Mouse (Mus musculus) urinary bladder, adult 2 months (tissue): ENCODE data around the gene Pogk. TPM values are rescaled to one million over a fixed set of nuclear protein-coding genes. Genes with fewer than 3 reads are reported as not detected.

Experiments
- DNase-seq: peaks from one replicate; pipeline ENCODE4 v3.0.0; 2022; ENCODE audit warnings: low spot score
- polyA plus RNA-seq: library from polyadenylated mRNA; depleted of rRNA; stranded (reverse); fragments of >200 nt; gene quantifications from 2 replicates; pipeline ENCODE4 v1.2.3, GENCODE M21; 2012; rRNA removed

Gene Pogk
- 10.4 and 10.5 TPM in 2 replicates for polyA plus RNA-seq

DNA sequence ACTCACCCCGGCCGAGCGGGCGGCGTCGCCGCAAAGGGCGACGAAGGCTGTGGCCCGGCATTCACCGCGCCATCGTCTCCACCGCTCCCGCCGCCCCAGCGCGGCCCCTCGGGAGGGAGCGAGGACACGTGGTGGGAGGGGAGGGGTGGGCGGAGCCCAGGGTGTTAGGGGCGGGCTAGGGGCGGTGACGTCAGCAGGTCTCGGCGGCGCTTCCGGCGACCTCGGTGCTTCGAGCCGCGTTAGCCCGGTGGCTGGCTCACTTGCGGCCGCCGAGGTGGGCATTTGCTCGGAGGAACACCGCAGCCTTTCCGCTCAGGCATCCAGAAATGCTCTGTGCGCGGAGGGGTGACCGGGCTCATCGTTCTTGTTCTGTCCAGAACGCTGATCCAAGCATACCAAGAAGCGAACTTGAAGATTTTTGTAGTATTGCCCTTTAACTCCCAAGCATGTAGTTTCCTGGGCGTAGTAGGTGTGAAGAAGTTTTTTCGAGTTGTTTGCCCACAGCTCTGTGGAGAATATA, at the start of gene Pogk:
Gene Pogk (minus strand): TSS at position 163 of the 520 bp plus-strand sequence.
- DNase-seq = peak; percentile 75

DNA sequence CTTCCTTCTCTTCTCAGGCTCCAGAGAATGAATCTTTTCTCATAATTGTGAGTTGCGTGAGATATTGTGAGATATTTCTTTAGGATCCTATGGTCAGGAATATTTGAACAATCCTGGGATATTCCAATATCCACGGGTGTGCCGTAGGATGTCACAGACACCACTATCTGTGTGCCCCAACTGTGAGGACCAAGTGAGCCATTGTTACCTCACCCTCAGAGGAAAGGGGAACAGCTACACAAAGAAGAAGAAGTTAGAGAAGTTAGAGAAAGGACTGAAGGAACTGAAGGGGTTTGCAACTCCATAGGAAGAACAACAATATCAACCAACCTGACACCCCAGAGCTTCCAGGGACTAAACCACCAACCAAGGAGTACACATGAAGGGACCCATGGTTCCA, 32.3 kb upstream of the Pogk start:
- no peak for DNase-seq

DNA sequence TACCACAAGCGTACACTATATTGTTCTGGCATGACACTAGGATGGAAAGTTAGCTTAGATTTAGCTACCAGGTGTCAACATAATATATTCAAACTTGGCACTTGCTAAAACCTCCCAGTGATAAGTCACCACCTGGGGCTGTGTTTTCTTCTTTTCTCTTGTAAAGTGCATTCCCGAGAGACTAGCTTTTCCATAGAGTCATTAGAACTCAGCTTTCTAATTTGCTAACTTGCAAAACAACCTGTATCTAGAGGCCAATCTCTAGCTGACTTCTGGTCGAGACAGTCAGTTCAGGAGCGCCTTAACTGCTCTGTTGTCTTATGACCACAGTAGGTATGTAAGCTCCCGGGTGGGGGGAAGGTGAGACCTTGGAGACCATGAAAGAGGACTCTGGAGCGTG, 29.8 kb upstream of the Pogk start:
- DNase-seq = no peak

DNA sequence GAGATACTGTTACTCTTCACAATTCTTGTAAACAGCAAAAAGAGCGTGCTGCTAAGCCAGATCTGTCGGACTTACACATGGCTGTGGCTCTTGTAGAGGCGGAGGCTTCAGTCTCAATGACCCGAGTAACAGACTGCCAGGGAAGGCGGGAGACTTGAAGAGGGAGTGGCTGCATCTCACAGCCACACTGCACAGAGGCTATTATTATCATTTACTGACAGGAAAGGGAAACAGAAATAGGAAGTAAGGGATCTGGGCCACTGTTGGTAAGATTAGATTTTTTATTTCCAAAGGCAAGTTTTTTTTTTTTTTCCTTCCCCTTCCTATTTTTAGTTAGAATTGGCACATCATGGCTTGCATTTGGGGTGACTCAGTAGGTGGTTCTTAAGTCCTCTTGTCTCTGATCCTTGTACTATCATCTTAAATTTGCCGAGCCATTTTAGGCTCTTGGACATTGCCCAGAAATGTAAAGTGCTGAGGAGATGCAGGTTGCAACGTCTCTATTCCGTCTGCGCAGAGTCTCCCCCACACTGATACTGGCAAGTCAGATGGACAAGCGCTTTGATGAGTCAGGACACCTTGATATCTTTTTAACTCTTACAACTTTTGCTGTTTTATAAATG, 20.3 kb upstream of the Pogk start:
- no peak for DNase-seq

DNA sequence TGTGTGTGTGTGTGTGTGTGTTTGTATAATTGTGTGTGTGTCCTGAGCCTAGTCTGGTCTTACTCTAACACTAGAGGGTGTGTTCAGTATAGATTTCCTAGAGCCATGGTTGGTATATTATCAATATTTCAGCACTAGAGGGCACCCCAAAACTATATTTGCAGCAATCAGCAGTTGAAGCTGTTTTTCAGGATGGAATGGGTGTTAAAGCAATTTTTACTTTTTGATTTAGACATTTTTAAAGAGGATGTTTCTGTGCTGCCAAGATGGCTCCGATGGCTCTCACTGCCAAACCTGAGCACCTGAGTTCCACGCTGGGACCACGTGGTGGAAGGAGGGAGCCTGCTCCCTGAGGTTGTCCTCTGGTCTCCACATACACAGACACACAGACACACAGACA, 19.4 kb upstream of the Pogk start:
- DNase-seq = no peak

DNA sequence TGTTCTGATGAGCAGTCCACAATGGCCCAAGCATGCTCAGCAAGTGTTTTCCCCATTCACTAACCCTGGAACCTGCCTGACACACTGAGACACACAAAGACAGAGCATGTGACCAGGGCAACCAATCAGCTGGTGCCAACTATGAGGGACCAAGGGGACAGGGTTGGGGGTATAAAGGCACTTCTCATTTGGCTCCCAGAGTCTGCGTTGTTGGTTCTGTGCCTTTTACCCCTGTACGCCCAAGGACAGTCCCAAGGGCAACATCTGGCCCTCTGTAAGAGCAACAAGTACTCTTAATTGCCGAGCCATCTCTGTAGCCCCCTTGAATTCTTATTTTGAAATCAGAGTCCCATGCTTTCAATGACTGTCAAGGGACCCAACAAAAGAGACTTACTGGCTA, 2.6 kb upstream of the Pogk start:
- DNase-seq = no peak

DNA sequence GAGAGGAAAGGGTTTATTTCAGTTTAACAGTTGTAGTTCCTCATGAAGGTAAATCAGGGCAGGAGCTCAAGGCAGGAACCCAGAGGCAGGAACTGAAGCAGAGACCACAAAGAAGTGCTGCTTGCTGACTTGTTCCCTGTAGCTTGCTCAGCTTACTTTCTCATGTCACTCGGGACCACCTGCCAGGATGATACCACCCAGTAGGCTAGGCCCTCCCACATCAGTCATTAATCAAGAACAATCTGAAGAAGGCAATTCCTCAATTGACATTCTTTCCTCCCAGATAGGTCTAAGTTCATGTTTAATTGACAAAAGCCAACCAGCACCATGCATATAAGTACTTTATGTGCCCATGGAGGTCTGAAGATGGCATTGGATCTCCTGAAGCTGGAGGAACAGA, 1.9 kb upstream of the Pogk start:
- no peak for DNase-seq

DNA sequence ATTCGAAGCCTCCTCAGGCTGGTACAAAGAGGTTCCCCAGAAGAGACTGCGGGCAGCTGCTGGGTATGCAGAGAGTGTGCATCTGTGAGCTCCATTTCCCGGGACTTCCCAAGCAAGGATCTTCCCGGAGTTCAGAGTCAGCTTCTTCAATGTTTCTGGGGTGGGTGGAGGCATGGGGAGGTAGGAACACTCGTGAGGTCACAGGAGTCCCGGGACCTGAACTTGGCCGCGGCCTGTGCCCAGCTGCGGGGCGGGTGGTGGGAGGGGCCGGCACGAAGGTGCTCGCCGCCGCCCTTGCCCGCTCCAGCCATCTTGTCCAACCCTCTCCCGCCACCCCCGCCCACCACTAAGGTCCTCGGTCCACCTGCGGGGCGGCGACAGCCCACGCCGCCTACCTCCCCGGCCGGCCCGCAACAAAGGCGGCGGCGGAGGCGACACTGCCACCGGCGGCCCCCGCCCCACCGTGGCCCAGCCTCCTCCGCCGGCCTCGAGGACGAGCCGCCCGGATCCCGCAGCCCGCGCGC, 424 bp downstream of the Pogk start:
- DNase-seq = no peak

DNA sequence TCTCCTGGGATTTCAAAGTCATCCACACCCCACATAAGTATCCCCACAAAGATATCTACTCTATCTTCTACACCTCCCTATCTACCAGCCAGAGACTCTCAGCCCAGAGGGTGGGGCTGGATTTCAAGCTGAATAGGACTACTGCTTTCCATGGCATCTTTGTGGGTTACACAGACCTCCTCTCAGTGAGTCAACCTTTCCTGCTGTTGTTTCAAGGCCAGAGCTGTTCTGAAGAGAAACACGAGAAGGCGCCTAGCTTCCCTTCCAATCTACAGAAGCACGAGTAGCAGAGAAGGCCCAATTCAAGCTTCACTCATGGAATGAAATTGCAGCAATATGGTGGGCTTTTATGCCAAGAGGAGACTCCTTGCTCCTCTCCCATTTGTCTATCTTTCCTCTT, 5.8 kb downstream of the Pogk start:
- no peak for DNase-seq

DNA sequence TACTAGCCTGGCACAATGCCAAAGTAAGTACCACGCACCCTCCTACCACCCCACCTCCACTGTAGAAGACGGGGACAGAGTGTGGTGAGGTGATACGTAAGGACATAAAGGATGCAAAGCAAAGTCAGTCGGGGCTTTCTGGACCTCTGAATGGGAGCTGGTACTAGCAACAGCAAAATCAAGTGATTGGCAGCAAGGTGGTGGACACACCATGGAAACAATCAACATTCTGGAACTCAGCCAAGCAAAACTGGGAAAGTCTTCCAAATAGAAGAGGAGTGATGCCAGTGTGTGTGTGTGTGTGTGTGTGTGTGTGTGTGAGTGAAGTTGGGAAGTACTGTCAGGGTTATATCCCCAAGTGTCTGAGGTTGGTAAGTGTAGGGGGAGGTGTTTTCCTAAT, 7.7 kb downstream of the Pogk start:
- DNase-seq = no peak

DNA sequence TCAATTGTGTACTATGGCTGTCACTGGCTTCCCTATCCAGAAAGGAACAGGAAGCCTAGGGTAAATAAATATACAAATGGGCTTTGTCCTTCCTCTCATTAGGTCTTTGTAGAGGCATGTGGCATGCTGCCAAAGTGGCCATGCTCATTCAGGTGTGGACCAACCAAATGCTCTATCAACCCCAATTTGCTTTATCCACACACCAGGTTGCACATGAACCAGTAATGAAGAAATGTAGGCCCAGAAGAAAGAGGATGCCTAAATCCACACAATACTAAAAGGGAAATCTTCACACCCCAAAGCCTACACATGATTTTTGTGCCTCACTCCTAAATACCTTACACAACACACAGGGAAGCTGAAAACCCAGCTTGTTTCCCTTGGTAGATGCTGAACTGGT, 8.2 kb downstream of the Pogk start:
- no peak for DNase-seq

DNA sequence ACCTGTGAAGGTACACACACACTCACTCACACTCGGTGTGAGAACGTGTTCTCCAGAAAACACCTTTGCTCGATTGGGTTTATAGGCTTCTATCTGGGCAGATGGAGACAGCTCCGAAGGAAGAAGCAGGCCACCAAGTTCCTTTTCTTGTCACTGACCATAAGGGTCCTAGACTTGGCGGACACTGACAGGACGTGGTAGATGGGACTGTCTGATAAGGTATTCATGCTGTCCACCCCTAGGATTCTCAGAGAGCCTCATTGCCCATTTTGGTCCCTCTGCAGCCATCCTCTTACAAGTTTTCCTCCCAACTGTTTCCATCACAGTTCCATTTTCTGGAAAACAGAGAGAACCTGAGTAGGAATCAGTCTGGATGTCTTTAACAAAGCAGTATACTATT, 13.3 kb downstream of the Pogk start:
- no peak for DNase-seq

DNA sequence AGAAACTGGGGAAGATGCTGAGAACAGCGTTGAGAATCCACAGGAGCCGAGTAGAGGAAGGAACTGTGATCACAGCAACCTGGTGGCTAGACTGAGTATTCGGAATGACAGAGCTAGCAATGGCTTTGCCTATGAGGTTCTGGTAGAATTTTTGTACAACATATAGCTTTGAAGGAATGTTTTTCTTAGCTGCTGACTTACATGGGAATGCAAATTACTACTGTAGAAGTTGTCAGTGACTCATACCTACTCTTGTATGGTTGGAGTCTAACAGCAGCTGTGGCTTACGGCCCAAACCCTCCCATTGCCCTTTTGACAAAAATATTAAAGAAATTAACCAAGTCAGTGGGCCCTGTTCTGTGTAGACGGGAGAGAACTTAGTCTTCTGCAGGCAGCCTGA, 14.0 kb downstream of the Pogk start:
- DNase-seq = no peak

DNA sequence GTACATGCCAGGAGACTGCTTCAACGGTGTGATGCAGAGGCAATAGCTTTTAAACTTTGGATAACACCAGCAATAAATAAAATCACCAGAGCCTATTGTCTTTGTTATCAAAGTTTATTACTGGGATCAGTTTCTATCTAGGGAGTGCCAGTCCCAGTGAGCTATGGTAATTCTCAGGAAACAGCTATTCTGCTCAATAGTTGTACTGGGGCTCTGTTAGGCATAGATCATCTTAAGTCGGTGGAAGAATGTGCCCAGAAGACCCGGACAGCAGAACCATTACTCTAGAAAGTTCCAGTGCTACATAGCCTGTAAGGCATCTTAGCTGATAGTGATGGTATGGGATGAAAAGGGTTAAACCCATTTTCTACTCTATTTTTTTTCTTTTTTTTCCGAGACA, 14.9 kb downstream of the Pogk start:
- DNase-seq = no peak

DNA sequence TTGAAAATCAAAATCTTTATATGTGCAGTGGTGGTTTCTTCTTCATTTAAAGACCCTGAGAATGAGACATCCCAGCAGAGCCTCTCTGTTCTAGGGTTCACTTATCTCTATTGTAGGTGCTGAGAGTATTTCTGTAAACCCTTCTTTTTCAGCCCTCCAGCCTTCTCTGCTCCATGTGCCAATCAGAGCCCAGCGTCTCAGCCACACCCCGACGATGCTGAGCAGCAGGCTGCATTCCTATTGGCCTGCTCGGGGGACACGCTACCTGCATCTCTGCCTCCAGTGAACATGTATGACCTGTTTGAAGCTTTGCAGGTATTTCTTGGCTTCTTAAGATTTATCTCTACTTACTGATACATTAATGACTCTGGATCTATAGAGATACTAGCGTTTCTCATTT, 18.0 kb downstream of the Pogk start:
- DNase-seq = no peak

DNA sequence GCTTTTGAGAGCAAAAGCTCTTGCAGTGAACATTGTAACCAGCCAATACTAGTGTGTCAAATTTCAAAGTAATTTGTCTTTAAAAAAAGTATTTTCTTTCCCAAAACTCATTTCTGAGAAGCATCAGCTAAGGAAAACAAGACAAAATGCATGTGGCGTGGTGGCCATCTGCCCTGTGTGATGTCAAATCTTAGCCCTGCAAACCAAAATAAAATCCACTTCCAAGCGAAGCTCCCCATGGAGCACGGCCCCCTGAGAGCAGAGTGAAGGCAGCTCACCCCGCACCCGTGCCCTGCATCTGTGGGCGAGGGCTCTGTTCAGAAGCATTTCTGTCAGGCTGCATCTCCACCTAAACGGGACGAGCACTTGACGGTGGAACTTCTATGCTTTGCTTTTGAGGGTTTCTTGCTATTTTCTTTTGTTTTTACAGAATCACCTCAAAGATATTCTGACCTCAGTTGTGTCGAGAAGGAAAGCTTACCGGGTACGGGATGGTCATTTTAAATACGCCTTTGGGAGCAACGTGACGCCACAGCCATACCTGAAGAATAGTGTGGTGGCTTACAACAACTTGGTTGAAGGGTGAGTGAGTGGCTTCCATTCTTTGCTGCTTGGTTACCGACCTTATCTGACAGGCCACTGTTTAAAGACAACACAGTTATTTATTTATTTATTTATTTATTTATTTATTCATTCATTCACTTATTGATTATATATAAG, 20.1 kb downstream of the Pogk start:
- DNase-seq = no peak

DNA sequence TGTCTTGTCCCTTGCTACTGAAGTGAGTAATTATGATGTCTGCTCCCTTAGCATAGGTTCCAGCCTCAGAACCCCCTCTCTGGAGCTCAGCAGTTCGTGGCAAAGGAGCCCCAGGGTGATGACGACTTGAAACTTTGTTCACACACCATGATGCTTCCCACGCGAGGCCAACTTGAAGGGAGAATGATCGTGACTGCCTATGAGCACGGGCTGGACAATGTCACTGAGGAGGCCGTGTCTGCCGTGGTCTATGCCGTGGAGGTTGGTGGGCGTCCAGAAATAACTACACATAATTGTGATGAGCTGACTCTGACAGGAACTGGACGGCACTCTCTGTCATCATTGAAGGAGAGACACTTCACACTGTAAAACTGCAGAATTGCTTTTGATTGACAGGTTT, 21.2 kb downstream of the Pogk start:
- no peak for DNase-seq

DNA sequence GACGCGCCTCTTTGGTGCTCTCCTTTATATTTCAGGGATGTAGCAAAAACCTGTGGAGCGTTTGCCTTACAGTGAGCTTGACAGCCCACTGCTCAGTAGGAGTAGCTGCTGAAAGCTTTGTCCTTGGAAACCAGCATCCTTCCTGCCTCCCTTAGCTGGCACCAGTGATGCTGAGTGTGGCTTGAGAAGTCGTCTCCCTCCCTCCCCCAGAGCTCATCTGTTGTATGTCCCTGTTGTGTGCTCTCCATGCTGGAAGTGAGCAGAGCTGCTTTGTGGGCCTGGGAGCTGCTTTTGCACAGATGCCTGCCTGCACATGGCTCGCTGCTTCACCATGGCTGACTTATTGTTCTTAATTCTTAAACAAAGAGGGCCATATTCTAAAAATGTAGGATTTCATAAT, 24.2 kb downstream of the Pogk start:
- no peak for DNase-seq

DNA sequence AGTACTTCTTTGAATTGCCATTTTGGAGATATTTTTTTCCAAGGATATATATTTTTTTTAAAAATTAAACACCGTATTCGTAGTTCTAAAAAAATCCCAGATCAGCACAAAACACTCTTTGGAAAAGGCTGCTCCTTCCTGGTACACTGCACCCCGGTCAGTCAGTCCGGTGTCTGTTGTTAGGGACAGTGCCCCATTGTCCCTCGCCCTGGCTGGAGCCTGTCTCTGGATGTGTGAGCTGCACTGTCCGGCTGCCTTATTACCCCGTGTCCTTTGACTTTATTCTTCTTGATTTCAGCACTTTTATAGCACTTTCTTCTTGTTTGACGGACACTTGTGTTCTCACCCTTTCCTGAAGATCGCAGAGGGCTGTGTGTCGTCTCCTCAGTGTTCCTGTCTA, 25.0 kb downstream of the Pogk start:
- no peak for DNase-seq

DNA sequence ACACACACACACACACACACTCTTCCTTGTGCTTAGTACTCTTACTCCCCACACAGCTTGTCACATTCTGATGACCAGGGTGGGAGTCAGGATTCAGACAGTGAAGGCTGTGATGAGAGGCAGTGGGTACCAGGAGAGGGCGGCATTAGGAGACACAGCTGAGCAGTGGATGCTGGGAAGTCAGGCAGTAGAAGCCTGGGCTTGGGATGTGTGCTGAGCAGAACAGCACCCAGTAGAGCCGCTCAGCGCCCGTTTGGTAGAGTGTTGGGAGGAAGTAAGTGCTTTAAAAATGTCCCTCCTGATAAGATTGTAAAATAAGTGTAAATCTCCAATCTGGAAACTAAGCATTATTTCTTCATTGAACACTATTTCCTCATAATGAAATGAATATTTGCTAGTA, 27.0 kb downstream of the Pogk start:
- DNase-seq = no peak

DNA sequence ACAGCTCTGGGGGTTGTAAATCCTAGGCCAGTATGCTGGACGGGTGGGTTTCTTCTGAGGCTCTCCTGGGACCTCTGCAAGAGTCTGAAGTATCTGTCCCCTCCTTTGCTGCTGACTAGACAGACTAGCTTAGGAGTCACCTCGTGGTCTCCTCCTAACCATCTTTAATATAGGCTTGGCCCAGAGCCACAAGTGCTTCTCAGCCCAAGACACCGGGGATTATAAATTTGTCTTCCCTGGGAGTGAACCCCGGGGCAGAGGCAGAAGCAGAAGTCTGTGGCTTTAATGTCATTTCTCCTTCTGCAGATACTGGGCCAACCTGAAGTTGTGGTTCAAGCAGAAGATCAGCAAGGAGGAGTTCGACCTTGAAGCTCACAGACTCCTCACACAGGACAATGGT, 27.8 kb downstream of the Pogk start:
- DNase-seq = no peak

DNA sequence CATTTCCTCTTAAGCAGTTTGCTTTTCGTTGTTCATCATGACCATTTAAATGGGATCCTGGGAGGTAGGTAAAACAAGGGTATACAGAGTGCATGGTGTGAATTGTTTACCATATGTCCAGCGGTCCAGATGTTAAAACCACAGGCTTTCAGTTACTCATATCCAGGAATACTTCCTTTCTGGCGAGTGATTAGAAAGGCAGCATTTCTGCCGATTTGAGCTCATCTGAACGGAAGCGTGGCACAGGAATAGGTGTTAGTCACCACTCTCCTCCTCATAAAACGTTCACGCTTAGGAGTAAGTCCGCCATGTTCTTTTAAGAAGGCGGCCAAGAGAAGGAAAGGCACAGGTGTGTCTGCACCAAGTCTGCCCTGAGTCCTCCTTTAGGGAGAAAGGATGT, 28.3 kb downstream of the Pogk start:
- no peak for DNase-seq

DNA sequence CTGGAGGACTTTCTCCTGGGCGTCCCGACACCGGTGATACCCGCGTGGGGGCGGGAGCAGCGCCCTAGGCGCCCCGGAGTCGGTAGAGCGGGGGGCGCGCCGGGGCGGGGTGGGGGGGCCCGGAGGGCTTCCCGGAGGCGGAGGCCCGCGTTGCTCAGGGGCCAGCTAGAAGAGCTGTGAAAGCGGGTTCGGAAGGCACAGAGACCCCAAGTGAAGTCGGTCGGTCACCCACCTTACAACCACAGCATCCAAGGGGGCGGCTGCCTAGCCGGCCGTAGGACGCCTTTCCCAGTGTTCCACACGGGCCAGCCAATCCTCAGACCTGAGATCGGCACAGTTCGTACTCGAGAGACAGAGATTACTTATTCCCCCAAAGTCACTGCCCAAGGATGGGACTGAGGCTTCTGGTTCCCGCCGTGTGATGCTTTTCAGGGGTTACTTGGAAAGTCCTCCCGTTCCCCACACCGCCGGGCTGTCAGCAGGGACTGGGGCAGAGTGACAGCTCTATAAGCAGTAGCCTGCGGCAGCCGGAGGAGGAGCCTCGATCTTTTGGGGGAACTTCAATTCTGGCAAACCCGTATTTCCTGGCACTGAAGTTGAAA, 29.9 kb downstream of the Pogk start:
- DNase-seq = peak; percentile 48
